Mouse (Mus musculus) adrenal gland, adult (tissue): Measurements from ENCODE around the gene Hspa4l.

Source experiments
- DNase-seq, 2 experiments: peaks; one replicate each; pipeline ENCODE4 v3.0.0; 2022 to 2023; ENCODE audit warnings: low spot score in 1 of 2; ENCODE audit not compliant: inconsistent age in 2 of 2

Gene Hspa4l

DNA sequence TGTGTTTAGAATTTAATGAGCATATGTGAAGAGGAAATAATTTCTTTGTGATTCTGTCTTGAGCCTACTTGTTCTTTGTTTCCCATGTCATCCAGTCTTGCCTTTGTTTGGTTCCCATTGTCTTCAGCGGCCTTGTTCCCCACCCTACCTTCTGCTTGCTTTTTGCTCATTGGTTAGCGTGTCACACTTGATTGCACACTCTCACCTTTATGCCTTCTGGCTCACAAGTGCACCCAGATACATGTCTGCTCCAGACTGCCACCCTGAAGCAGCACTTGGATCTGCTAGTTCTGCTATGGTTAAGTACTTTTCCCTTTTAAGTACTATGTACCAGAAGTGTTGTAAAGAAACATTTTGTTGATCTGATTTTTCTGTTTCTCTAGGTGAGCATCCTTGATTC lies 65.6 kb downstream of the Hspa4l start:
- DNase-seq: no peak

DNA sequence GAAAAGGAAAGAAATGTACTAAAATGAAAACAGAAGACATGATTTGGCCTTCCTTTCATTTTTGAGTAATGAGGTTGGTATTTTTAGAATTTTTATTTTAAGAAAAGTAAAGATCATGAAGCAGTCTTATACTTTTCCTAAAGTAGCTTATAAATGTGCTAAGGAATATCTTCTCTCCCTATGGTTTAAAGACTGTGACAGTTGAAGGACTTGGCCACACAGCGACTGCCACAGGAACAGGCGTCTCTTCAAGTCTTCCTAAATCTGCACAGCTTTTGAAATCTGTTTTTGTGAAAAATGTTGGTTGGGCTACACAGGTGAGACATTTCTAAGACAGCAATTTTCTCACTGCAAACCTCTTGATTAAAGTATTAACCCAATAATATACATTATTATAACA lies 69.0 kb downstream of the Hspa4l start:
- DNase-seq: peak in 1 of 2 experiments; percentile 12

DNA sequence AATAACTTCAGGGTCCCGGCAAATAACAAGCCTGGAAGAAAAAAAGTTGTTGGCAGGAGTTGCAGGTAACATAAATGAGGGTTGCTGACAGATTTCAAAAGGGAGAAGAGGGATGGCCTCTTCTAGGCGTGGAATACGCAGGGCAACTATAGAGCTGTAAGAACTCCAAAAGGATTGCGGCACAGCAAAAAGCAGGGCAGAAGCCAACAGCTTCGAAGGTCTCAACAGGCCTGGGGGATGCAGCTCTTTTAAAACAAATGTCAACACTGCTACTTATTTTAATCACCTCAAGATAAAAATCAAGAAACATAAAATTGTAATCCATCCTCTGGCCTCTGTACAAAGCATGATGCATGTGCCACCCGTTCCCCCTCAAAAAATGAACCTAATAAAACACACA lies 101.2 kb downstream of the Hspa4l start:
- peak; percentile 17 to 74 for DNase-seq
